Mouse (Mus musculus): ENCODE measurements around the gene Sox30.

Sox30 gene

DNA sequence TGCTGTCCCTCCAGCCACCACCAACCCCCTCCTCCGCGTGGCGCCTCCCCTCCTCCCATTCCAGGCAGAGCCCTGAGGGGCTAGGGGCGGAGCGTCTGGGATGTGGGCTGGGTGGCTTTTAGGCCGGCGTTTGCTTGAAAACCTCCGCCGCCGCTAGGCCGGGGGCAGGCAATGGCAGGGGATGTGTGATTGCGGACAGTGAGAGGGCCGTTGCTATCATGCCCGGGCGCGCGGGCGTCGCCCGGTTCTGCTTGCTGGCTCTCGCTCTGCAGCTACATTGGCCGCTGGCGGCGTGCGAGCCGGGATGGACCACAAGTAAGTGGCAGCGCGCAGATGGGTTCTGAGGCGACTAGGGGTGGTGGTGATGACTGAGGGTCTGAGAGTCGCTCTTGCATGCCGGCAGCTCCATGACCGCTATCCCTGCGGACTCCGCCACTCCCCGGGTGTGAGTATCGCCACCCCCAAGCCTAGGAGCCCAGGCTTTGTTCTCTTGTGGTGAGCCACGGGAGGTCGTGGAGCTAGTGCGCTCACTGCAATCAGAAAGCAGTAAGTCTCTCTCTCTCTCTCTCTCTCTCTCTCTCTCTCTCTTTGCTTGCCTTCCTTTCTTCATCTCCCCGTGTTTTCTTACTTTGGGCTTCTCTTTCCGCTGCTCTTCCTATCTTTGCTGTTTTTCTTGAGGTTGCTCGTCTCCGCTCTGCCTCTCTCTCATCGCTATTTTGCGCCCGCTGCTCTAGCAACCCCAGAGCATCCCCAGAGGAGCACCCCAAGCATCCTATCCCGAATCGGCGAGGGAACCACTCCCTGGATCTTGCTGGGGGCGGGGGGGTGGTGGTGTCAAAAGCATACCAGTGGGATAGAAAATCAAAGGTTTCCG is 76.0 kb downstream of the Sox30 start, which contains the start of gene Adam19:
Gene Adam19, plus strand, starts transcription at position 97 of the 874 bp plus-strand sequence.
- DNase-seq (ENCODE audit: low read depth), result no peak

DNA sequence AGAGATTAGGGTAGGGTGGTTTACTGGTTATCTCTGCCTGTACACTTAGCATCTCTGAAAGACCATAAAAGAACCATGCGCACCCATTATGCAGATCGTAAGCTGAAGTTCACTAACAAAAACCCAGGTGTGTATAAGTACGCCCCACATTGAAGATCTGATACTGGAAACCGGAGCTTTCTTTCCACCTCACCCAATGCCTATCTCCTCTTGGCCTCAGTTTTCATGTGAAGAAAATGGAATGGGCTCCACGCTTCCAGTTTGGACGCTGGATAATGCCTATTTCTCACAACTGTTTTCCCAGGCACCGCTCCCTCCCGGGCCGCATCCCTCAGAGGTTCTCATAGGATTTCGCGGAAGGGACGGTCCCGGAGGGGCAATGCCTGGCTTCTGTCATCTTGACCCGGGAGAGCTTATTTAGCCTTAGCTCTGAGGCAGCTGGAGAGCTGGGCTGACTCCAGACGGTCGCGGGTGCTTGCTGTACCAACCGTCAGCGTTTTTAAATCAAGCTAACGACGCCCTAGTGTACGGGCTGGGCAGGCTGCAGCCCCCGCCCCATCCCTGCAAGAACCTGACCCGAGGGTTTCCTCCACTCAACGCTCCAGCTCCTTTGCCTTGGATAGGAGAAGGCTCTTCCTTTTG is 76.8 kb downstream of the Sox30 start:
- DNase-seq (ENCODE audit: low read depth), result no peak

DNA sequence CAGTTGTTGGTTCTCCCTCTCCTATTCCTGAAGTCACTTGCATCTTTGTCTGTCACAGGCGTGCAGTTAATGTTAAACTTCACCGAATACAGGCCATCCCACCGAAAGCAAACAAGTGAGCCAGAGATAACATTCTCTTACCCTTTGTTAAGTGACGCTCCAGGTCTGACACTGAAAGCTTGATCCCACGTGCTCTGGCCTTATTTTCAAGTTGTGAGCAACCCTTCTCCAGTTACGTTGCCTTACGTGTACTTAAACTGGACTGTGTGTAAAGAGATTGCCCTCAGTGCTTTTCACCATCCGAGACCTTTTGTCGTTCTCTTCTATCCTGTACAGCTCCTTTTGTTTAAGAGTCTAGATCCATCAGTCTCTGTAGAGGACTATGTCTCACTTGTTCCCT is 77.9 kb downstream of the Sox30 start:
- DNase-seq (ENCODE audit: low read depth), result no peak

GRCm38 (mm10) chr11:46058916-46059315 is 78.8 kb downstream of the Sox30 start:
- no peak for DNase-seq (ENCODE audit: low read depth)

GRCm38 (mm10) chr11:46059887-46060650 is 80.0 kb downstream of the Sox30 start:
- no peak for DNase-seq (ENCODE audit: low read depth)

- DNase-seq (ENCODE audit: low read depth), result no peak
Measured at GRCm38 (mm10) chr11:46060651-46061020, 80.5 kb downstream of the Sox30 start.

DNA sequence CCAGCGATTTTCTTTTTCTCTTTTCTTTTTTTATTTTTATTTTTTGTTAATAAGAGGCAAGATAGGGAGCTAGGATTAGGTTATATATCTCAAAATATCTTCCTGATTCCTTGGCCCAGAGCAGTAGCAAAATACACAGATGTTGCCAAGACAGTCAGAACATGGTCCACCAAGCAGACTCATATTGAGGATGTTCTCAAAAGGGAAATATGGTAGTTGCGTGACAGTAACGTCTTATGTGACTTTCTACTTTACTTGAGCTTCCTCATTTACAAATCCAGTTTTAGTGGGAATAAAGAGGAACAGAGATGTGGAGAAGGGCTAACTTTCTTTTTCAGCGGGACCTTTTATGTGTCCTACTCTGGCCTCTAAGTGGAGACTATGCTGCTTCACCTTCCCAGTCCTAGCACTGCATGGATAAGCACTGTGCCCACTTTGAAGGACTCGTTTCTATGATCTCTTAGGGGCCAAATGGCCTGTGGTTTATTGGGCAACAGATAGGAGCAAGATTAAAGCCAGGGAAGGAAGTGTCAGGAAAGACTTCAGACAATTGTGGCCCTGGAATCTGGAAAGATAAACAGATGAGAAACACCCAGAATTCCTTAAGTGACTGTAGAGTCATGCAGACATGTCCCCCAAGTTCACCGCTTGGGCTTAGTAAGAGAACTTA is 81.8 kb downstream of the Sox30 start:
- DNase-seq (ENCODE audit: low read depth), result no peak

DNA sequence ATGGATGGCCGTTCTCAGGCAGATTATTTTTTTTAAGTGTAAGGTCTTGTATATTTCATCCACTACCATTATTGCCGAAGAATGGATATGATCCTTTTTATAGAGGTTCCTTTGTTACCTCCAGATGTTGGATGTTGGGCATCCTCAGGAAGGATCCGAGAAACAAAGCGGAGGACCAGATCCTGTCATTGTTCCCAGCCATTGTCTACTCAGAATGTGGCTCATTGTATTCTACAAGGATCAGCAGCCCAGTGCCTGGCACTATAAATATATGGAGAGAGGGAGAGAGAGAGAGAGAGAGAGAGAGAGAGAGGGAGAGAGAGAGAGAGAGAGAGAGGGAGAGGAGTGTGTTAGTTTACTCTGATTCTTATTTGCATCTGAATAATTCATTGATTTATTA is 82.5 kb downstream of the Sox30 start:
- no peak for DNase-seq (ENCODE audit: low read depth)

DNA sequence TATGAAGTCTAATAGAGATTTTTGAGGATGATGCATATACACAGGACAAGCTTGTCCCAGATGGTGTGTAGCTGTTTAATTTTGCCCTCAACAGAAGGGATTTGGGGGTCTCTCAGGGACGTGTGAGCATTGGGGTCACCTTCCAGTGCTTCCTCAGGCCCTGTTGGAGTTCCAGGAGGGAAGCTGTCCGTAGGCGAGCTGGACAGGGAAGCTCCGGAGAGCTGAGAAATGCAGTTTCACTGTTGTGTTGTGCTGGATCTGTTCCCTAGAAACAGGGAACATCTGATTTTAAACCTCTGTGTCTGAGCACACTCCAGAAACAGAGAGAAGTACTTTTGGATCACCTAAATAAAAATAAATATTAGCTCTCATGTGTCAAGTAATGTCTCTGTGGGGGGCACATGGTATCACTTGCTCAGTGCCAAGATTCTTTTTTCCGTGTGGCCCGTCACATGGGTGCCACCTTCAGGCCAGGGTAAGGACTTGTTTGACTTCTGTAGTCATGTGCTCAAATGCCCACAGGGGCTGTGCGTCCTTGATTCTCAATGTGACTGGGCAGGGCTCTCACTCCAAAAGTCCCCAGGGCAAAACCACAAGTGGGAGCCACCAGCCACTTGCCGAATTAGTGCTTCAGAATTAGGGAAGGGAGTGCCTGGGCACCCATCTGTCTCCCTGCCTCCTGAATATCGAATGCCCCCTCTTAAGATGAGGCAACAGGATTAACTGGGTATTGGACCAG is 83.1 kb downstream of the Sox30 start:
- no peak for DNase-seq (ENCODE audit: low read depth)

DNA sequence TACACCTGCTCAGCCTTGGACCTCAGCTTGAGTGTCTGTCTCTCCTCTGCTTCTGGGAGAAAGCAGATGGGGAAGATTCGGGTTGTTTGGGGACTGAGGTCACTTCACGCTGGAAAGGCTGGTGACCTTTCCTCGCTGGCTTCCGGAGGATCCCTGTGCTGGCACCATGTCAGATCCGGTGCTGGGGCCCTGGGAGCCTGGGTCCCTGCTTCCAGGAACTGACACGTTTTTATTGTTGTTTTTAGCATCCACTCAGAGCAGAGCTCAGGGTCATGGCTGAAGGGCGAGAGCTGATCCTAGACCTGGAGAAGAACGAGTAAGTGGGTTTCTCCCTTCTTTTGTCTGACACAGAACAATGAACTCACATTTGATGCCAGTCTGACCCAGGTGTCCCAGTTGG is 84.7 kb downstream of the Sox30 start:
- DNase-seq (ENCODE audit: low read depth), result no peak

DNA sequence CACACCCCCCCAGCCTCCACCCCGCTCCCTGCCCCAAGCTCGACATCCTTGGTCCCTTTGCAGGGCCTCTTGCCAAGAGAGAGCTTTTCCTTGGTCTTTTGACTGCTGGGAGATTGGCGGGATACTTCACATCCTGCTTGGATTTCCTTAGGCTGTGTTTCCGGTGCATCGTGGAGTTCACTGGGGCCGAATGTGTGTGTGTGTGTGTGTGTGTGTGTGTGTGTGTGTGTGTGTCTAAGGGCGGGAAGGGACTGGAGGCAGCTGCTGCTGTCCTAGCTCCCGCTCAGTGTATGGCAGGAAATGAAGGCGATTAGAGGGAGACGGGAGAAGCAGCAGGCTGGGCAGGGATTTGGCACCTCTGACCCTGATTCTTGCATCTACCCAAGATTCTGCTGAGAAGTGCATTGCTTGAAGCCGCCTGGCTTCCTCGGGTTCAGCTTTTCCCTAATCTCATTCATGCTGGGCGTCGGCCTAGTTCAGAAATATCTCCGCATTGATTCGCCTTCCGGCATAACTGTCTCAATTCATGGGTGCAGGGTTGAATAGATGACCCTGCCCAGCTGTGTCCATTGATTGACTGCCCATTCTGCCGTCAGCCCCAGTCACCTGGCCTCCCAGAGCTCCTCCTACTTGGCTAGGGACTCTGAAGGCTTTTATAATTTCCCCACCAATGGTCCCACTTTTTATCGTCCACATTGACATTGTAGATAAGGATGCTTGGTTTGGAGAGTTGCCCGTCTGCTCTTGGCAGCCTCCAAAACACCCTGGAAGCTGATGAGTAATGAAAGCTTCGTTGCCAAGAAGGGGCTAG is 85.3 kb downstream of the Sox30 start:
- DNase-seq (ENCODE audit: low read depth), result no peak

Measured in c-Kit-positive CD71-positive TER-119-negative erythroid progenitor cells, embryonic 14.5 days (primary cell).